Mouse (Mus musculus) stomach, postnatal 0 days (tissue): ENCODE data around the gene Psmb6. TPM values are rescaled to one million over a fixed set of nuclear protein-coding genes. Genes with fewer than 3 reads are reported as not detected.
"Not testable (repeated sequence)": the region's sequence is repeated elsewhere in the genome, so short reads cannot be mapped to it uniquely, and the experiment has no call there.

Experiments used
- ATAC-seq: fragments of 200-750 bp; cut with Nextera tagmentation; 2 replicates; pipeline ENCODE4 v1.8.0; 2017; ENCODE audit not compliant: low FRiP score, low TSS enrichment
- DNase-seq: peaks from one replicate; pipeline ENCODE4 v3.0.0-alpha.2; 2016; ENCODE audit warnings: low spot score
- H3K27ac ChIP-seq: fragments of 300-500 bp; sonication (generic); replicated peaks from 2 replicates; pipeline ENCODE4 v1.5.1; 2014; ENCODE audit warnings: mild to moderate bottlenecking, control low read depth
- H3K27me3 ChIP-seq: fragments of 300-500 bp; sonication (generic); 2 replicates; pipeline ENCODE4 v1.6.1; 2014; ENCODE audit warnings: low read length; ENCODE audit not compliant: control insufficient read depth, insufficient read depth
- H3K36me3 ChIP-seq: fragments of 300-500 bp; sonication (generic); 2 replicates; pipeline ENCODE4 v1.6.1; 2014; ENCODE audit warnings: low read length, mixed read lengths; ENCODE audit not compliant: control insufficient read depth, insufficient read depth
- H3K4me1 ChIP-seq: fragments of 300-500 bp; sonication (generic); replicated peaks from 2 replicates; pipeline ENCODE4 v1.6.1; 2014; ENCODE audit warnings: antibody characterized with exemption; ENCODE audit not compliant: control insufficient read depth, insufficient read depth
- H3K4me2 ChIP-seq: fragments of 300-500 bp; sonication (generic); replicated peaks from 2 replicates; pipeline ENCODE4 v1.6.1; 2014; ENCODE audit warnings: low read depth, mild to moderate bottlenecking, control low read depth, moderate library complexity
- H3K4me3 ChIP-seq: fragments of 300-500 bp; sonication (generic); 2 replicates; pipeline ENCODE4 v1.5.1; 2014; ENCODE audit warnings: low read depth, low read length, control low read depth
- H3K9ac ChIP-seq: fragments of 300-500 bp; sonication (generic); 2 replicates; pipeline ENCODE4 v1.6.1; 2014; ENCODE audit warnings: mild to moderate bottlenecking, low read length, control low read depth, mixed read lengths
- H3K9me3 ChIP-seq: fragments of 300-500 bp; sonication (generic); 2 replicates; pipeline ENCODE4 v1.6.1; 2016; ENCODE audit warnings: low read length; ENCODE audit not compliant: control insufficient read depth
- CTCF ChIP-seq: IDR thresholded peaks from 2 replicates; pipeline ENCODE4 v1.5.1; 2016; ENCODE audit warnings: antibody characterized with exemption, low read depth, mild to moderate bottlenecking, moderate library complexity
- EP300 ChIP-seq: optimal IDR thresholded peaks from 2 replicates; pipeline ENCODE3; 2016; ENCODE audit warnings: antibody characterized with exemption
- WGBS: fragments of 180-500 bp; shearing (Covaris S2); extraction: QIAGEN DNeasy Blood & Tissue Kit; methylation state at CpG from one replicate; pipeline ENCODE4 v1.1.7; 2014; 5-methylcytosine and 5-hydroxymethylcytosine counted together
- polyA plus RNA-seq: library from polyadenylated mRNA; unstranded; fragments of >200 nt; fragmentation: Nextera tagmentation; extraction: Ambion mirVana; gene quantifications from 2 replicates; pipeline ENCODE4 v1.2.1, GENCODE M21; 2015

The Psmb6 gene
- polyA plus RNA-seq, 1 experiment from 2014 or later = 537 TPM

- no peak for ATAC-seq
- Histone ChIP-seq H3K36me3 (peaks cover 9% of the 10 kb centered on the region; the same call in 1 of the 2 replicates), H3K9ac (peak overlapping the region; percentile 73; the same call in 1 of the 2 replicates), H3K27ac (no peak overlapping the region), H3K27me3 (no peaks in the 10 kb centered on the region), H3K4me1 (no peaks in the 10 kb centered on the region), H3K9me3 (no peaks in the 10 kb centered on the region), H3K4me3 (peak overlapping the region; percentile 68; the same call in 1 of the 2 replicates), H3K4me2 (peak overlapping the region; percentile 64)
- TF ChIP-seq CTCF (no peak), EP300 (no peak)
- no peak for DNase-seq
- 85% methylated on average over 12 of the region's 12 CpGs for WGBS
Measured at GRCm38 (mm10) chr11:70526211-70526610, 1.0 kb downstream of the Psmb6 start.

DNA sequence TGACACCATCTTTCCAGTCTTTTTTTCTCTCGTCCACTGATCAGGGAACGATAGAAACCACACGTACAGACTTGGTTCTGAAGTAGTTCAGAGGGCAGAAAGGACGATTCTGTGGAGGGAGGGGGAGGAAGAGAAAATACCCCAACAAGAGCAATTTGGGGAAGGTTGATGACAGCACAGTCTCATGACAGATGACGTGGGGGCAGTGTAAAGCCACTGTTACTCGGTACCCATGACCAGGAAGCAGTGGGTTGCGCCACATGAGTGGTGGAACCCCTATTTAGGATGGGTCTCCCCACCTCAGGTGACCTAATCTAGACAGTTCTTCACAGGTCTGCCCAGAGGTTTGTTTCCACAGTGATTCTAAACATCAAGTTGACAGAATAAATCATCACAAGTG is 3.4 kb downstream of the Psmb6 start:
- H3K9ac ChIP-seq = no peak overlapping the region
- no peak for TF ChIP-seq CTCF
- no peak for TF ChIP-seq EP300
- peaks cover 9% of the 10 kb centered on the region; the same call in 1 of the 2 replicates for H3K36me3 ChIP-seq
- no peaks in the 10 kb centered on the region for H3K9me3 ChIP-seq
- no peak overlapping the region for H3K4me3 ChIP-seq
- ATAC-seq (no peak), DNase-seq (no peak)
- no peak overlapping the region for H3K27ac ChIP-seq
- 78% methylated on average over 7 of the region's 7 CpGs for WGBS
- no peaks in the 10 kb centered on the region for H3K4me1 ChIP-seq
- no peaks in the 10 kb centered on the region for H3K27me3 ChIP-seq
- no peak overlapping the region for H3K4me2 ChIP-seq

GRCm38 (mm10) chr11:70531065-70531464 is 5.9 kb downstream of the Psmb6 start:
- not testable (repeated sequence) for H3K27ac ChIP-seq, H3K4me3 ChIP-seq, ATAC-seq, H3K9me3 ChIP-seq, H3K4me2 ChIP-seq, H3K27me3 ChIP-seq, H3K4me1 ChIP-seq, H3K36me3 ChIP-seq, H3K9ac ChIP-seq, DNase-seq
- WGBS = 72% methylated on average over 2 of the region's 2 CpGs
- peak; percentile 12; the same call in 1 of the 2 replicates for TF ChIP-seq CTCF

DNA sequence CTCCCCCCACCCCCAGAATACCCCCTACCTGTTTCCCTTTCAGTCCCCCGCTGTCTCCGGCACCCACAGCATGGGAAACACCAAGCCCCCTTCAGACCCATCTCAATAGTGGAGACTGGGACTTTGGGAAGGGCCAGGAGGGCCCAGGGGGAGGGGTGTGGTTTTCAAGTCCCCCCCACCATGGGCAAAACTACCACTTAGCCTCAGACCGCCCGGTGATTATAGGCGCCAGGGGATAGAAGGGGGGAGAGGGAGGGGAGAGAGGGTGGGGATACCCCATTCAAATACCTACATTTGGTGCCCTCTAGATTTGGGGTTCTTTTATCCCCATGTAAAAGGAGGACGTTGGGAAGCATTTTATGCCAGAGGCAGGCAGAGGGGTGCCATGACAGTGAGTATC is 7.7 kb downstream of the Psmb6 start, which contains the start of gene Gm40193:
Gene Gm40193 (minus strand): TSS at position 101 of the 400 bp plus-strand sequence.
- 77% methylated on average over 6 of the region's 6 CpGs for WGBS
- no peak within 1 kb of the TSS for H3K27ac ChIP-seq
- H3K9ac ChIP-seq = no peak within 1 kb of the TSS
- no peaks in the 10 kb centered on the region for H3K4me1 ChIP-seq
- no peak within 1 kb of the TSS for H3K4me2 ChIP-seq
- no peaks in the 10 kb centered on the region for H3K9me3 ChIP-seq
- DNase-seq (no peak), ATAC-seq (no peak)
- H3K36me3 ChIP-seq = peaks cover 6% of the 10 kb centered on the region; the same call in 1 of the 2 replicates
- no peaks in the 10 kb centered on the region for H3K27me3 ChIP-seq
- TF ChIP-seq EP300 (no peak), CTCF (no peak)
- no peak within 1 kb of the TSS for H3K4me3 ChIP-seq

DNA sequence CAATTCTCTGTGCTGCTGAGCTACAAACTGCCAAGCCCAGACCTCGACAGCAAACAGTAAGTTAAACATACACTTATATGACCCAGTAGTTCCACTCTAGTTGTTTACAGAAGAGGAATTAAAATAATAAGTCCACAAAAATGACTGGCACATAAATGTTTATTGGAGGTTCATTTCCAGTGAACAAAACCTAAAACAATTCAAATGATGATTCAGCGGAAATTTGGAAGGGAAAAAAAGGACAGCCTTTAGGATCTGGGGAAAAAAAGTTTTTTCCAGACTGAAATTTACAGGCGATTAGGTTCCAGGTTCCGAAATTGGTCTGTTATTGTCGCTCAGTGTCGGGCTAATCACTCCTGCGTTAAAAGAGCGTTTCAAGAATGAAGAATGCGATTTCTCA is 14.3 kb downstream of the Psmb6 start:
- H3K4me1 ChIP-seq = 0 out of 2 replicates have a peak, but pooled peaks cover 3% of the 10 kb centered on the region
- peak overlapping the region; percentile 91 for H3K27ac ChIP-seq
- no peak for DNase-seq
- no peak for ATAC-seq
- peak overlapping the region; percentile 71 for H3K4me3 ChIP-seq
- TF ChIP-seq EP300 (no peak), CTCF (no peak)
- 7% methylated on average over 9 of the region's 9 CpGs for WGBS
- H3K9me3 ChIP-seq = no peaks in the 10 kb centered on the region
- H3K9ac ChIP-seq = peak overlapping the region; percentile 76
- H3K4me2 ChIP-seq = peak overlapping the region; percentile 75
- H3K27me3 ChIP-seq = no peaks in the 10 kb centered on the region
- no peaks in the 10 kb centered on the region for H3K36me3 ChIP-seq

- Histone ChIP-seq H3K27ac (peak within 1 kb of the TSS; percentile 91), H3K4me3 (peak within 1 kb of the TSS; percentile 71), H3K4me1 (0 out of 2 replicates have a peak, but pooled peaks cover 3% of the 10 kb centered on the region), H3K9me3 (no peaks in the 10 kb centered on the region), H3K27me3 (no peaks in the 10 kb centered on the region), H3K4me2 (peak within 1 kb of the TSS; percentile 75), H3K36me3 (no peaks in the 10 kb centered on the region), H3K9ac (peak within 1 kb of the TSS; percentile 76)
- DNase-seq (peak; percentile 94), ATAC-seq (peak; percentile 96)
- TF ChIP-seq EP300 (no peak), CTCF (peak; percentile 77)
- WGBS = under 1% methylated on average over 54 of the region's 65 CpGs
Measured at GRCm38 (mm10) chr11:70539877-70540587, 14.9 kb downstream of the Psmb6 start, which contains the start of gene Pld2. TSS of gene Pld2 (plus strand) at chr11:70540064.
